8 mouse cellular contexts compared by ENCODE assay signal in genomic region chr6:42692154-42692516, GRCm38 (mm10). TPM values are rescaled to one million over a fixed set of nuclear protein-coding genes. Genes with fewer than 3 reads are reported as not detected.
DNase-seq lines count a peak whose midpoint lies in the region; ATAC-seq and TF ChIP-seq lines count a peak whose summit lies in the region.

No protein-coding gene starts in this region.

- H3K4me1 ChIP-seq in forebrain, embryonic 11.5 days (replicated peaks; ENCODE audit: control insufficient read depth, insufficient read depth, low read length) = peaks cover 5% of the 10 kb centered on the region; the same call in 1 of the 2 replicates
- H3K4me1 ChIP-seq in heart, embryonic 14.5 days (ENCODE audit: control insufficient read depth in 2 of 2, insufficient read depth in 2 of 2, low read length in 2 of 2) = peaks cover 0 to 10% of the 10 kb centered on the region in 2 experiments; a peak in 2 of 4 replicates
- no peaks in the 10 kb centered on the region for H3K4me1 ChIP-seq in liver, adult 2 months (ENCODE audit: control insufficient read depth, insufficient read depth, low read length)
- peaks cover 3% of the 10 kb centered on the region; the same call in 1 of the 2 replicates for H3K4me1 ChIP-seq in midbrain, postnatal 0 days (ENCODE audit: insufficient read depth, low read length)

- no peaks in the 10 kb centered on the region for H3K79me2 ChIP-seq in liver, adult 2 months (ENCODE audit: control insufficient read depth, insufficient read depth, low read length)

- no peak for TF ChIP-seq POLR2A in liver, adult 2 months (IDR thresholded peaks at IDR 0.05; ENCODE audit: extremely low read depth, insufficient read depth, low read length)

- H3K4me3 ChIP-seq in forebrain, embryonic 11.5 days (ENCODE audit: low read depth, low read length) = peak overlapping the region; percentile 68
- peak overlapping the region; percentile 62 to 72 for H3K4me3 ChIP-seq in heart, embryonic 14.5 days (ENCODE audit: control insufficient read depth in 1 of 2, insufficient read depth in 1 of 2, low read depth in 1 of 2, low read length in 2 of 2)
- H3K4me3 ChIP-seq in liver, adult 2 months (ENCODE audit: insufficient read depth, low read depth, low read length) = peak overlapping the region; percentile 69
- H3K4me3 ChIP-seq in midbrain, postnatal 0 days (ENCODE audit: low read depth, low read length) = peak overlapping the region; percentile 64

- H3K4me2 ChIP-seq in forebrain, embryonic 11.5 days (ENCODE audit: low read depth, low read length, severe bottlenecking) = peak overlapping the region; percentile 67
- peak overlapping the region; percentile 90 for H3K4me2 ChIP-seq in heart, embryonic 14.5 days (ENCODE audit: low read length)
- peak overlapping the region; percentile 84 for H3K4me2 ChIP-seq in midbrain, postnatal 0 days (ENCODE audit: low read depth, low read length, poor library complexity, severe bottlenecking)

- H3K9me3 ChIP-seq in forebrain, embryonic 11.5 days (ENCODE audit: control insufficient read depth, low read length) = no peaks in the 10 kb centered on the region
- H3K9me3 ChIP-seq in heart, embryonic 14.5 days (ENCODE audit: control insufficient read depth, low read length) = no peaks in the 10 kb centered on the region
- no peaks in the 10 kb centered on the region for H3K9me3 ChIP-seq in midbrain, postnatal 0 days (ENCODE audit: low read length)

- H3K9ac ChIP-seq in forebrain, embryonic 11.5 days (ENCODE audit: low read length) = peak overlapping the region; percentile 89
- H3K9ac ChIP-seq in heart, embryonic 14.5 days (ENCODE audit: low read length) = peak overlapping the region; percentile 86
- H3K9ac ChIP-seq in liver, adult 2 months (ENCODE audit: low read depth, low read length) = peak overlapping the region; percentile 67; the same call in 1 of the 2 replicates
- H3K9ac ChIP-seq in midbrain, postnatal 0 days (replicated peaks; ENCODE audit: low read length, poor library complexity, severe bottlenecking) = peak overlapping the region; percentile 92

- H3K27ac ChIP-seq in forebrain, embryonic 11.5 days (ENCODE audit: low read depth, low read length) = peak overlapping the region; percentile 93
- peak overlapping the region; percentile 84 to 89 for H3K27ac ChIP-seq in heart, embryonic 14.5 days (replicated peaks in 1 of 2; ENCODE audit: control insufficient read depth in 1 of 2, insufficient read depth in 1 of 2, low read depth in 2 of 2, low read length in 2 of 2)
- no peak overlapping the region for H3K27ac ChIP-seq in liver, adult 2 months (replicated peaks; ENCODE audit: insufficient read depth, low read depth, low read length)
- peak overlapping the region; percentile 98 for H3K27ac ChIP-seq in midbrain, postnatal 0 days (ENCODE audit: low read depth, low read length)

- peak; percentile 9 for DNase-seq in thymus, postnatal 4 days
- no peak for DNase-seq in thymus, postnatal 0 days (ENCODE audit: low spot score)
- peak; percentile 91 for DNase-seq in forebrain, embryonic 11.5 days (ENCODE audit: low spot score)
- DNase-seq in kidney, postnatal 10 days = peak; percentile 94
- DNase-seq in liver, adult 2 months (ENCODE audit: extremely low read depth, low read depth, low spot score) = peak; percentile 34
- peak; percentile 90 for DNase-seq in midbrain, postnatal 0 days (ENCODE audit: low spot score)
- peak; percentile 64 for DNase-seq in testis, postnatal 14 days (ENCODE audit: low spot score)

- no peak for TF ChIP-seq CTCF in liver, adult 2 months (IDR thresholded peaks at IDR 0.05; ENCODE audit: low read depth, low read length)
- TF ChIP-seq CTCF in midbrain, postnatal 0 days (IDR thresholded peaks at IDR 0.05) = no peak

- no peaks in the 10 kb centered on the region; the same call in 1 of the 2 replicates for H3K36me3 ChIP-seq in forebrain, embryonic 11.5 days (ENCODE audit: control insufficient read depth, insufficient read depth, low read length)
- peaks cover 9% of the 10 kb centered on the region for H3K36me3 ChIP-seq in heart, embryonic 14.5 days (ENCODE audit: control insufficient read depth, insufficient read depth, low read length)
- H3K36me3 ChIP-seq in liver, adult 2 months (ENCODE audit: control insufficient read depth, insufficient read depth, low read length) = no peaks in the 10 kb centered on the region
- peaks cover 4% of the 10 kb centered on the region for H3K36me3 ChIP-seq in midbrain, postnatal 0 days (ENCODE audit: insufficient read depth, low read length)

- WGBS in forebrain, embryonic 11.5 days = 0% methylated on average over 9 of the region's 10 CpGs
- WGBS in heart, embryonic 14.5 days = under 1% methylated on average over 10 of the region's 10 CpGs
- WGBS in liver, adult 2 months = 0% methylated on average over 9 of the region's 10 CpGs
- under 1% methylated on average over 9 of the region's 10 CpGs for WGBS in midbrain, postnatal 0 days

- peak; percentile 90 for ATAC-seq in forebrain, embryonic 11.5 days (replicated peaks; ENCODE audit: low FRiP score)
- peak; percentile 85 for ATAC-seq in heart, embryonic 14.5 days (ENCODE audit: insufficient number of reproducible peaks, insufficient read depth, low FRiP score, low read depth)
- ATAC-seq in midbrain, postnatal 0 days (ENCODE audit: low FRiP score) = peak; percentile 92

- no peaks in the 10 kb centered on the region for H3K27me3 ChIP-seq in forebrain, embryonic 11.5 days (ENCODE audit: control insufficient read depth, insufficient read depth, low read length)
- no peaks in the 10 kb centered on the region for H3K27me3 ChIP-seq in heart, embryonic 14.5 days (ENCODE audit: control insufficient read depth, insufficient read depth, low read length)
- no peaks in the 10 kb centered on the region for H3K27me3 ChIP-seq in liver, adult 2 months (ENCODE audit: control insufficient read depth, insufficient read depth, low read length)
- no peaks in the 10 kb centered on the region for H3K27me3 ChIP-seq in midbrain, postnatal 0 days (ENCODE audit: insufficient read depth, low read length)

RNA-seq across cellular contexts. Expression of gene Tcaf1, which starts 17.8 kb away (rescaled TPM):
- 4.3 and 5.0 TPM in 2 replicates for polyA plus RNA-seq in thymus, postnatal 0 days (2015; fragmentation: Nextera tagmentation; extraction: Ambion mirVana)
- polyA plus RNA-seq in forebrain, embryonic 11.5 days (2014; fragmentation: Nextera tagmentation; extraction: Ambion mirVana) = 134 and 143 TPM in 2 replicates
- 50.9 and 52.2 TPM in 2 replicates for polyA plus RNA-seq in heart, embryonic 14.5 days (2014; fragmentation: Nextera tagmentation; extraction: Ambion mirVana)
- 2.5 and 3.2 TPM in 2 replicates for total RNA-seq in liver, adult 2 months (2014; rRNA removed)
- polyA plus RNA-seq in liver, adult 2 months (2012; rRNA removed) = 1.2 and 1.6 TPM in 2 replicates
- 306 and 314 TPM in 2 replicates for total RNA-seq in midbrain, postnatal 0 days (2014; rRNA removed)
- polyA plus RNA-seq in midbrain, postnatal 0 days (2015; fragmentation: Nextera tagmentation; extraction: Ambion mirVana) = 195 and 199 TPM in 2 replicates

RNA-seq across cellular contexts. Expression of gene Olfr453, which starts 47.0 kb away (rescaled TPM):
- polyA plus RNA-seq in thymus, postnatal 0 days (2015; fragmentation: Nextera tagmentation; extraction: Ambion mirVana) = not detected in 2 replicates
- polyA plus RNA-seq in forebrain, embryonic 11.5 days (2014; fragmentation: Nextera tagmentation; extraction: Ambion mirVana) = not detected in 2 replicates
- polyA plus RNA-seq in heart, embryonic 14.5 days (2014; fragmentation: Nextera tagmentation; extraction: Ambion mirVana) = not detected in 2 replicates
- total RNA-seq in liver, adult 2 months (2014; rRNA removed) = not detected in 2 replicates
- polyA plus RNA-seq in liver, adult 2 months (2012; rRNA removed) = not detected in 2 replicates
- not detected in 2 replicates for total RNA-seq in midbrain, postnatal 0 days (2014; rRNA removed)
- polyA plus RNA-seq in midbrain, postnatal 0 days (2015; fragmentation: Nextera tagmentation; extraction: Ambion mirVana) = not detected in 2 replicates

RNA-seq across cellular contexts. Expression of gene Tcaf2, which starts 47.1 kb away (rescaled TPM):
- polyA plus RNA-seq in thymus, postnatal 0 days (2015; fragmentation: Nextera tagmentation; extraction: Ambion mirVana) = 5.2 and 5.3 TPM in 2 replicates
- polyA plus RNA-seq in forebrain, embryonic 11.5 days (2014; fragmentation: Nextera tagmentation; extraction: Ambion mirVana) = 1.4 and 2.1 TPM in 2 replicates
- polyA plus RNA-seq in heart, embryonic 14.5 days (2014; fragmentation: Nextera tagmentation; extraction: Ambion mirVana) = 1.4 and 1.6 TPM in 2 replicates
- total RNA-seq in liver, adult 2 months (2014; rRNA removed) = 0.65 and 0.67 TPM in 2 replicates
- 0.10 and 0.18 TPM in 2 replicates for polyA plus RNA-seq in liver, adult 2 months (2012; rRNA removed)
- 3.1 and 4.7 TPM in 2 replicates for total RNA-seq in midbrain, postnatal 0 days (2014; rRNA removed)
- 1.5 and 1.8 TPM in 2 replicates for polyA plus RNA-seq in midbrain, postnatal 0 days (2015; fragmentation: Nextera tagmentation; extraction: Ambion mirVana)
